Mouse (Mus musculus): ENCODE measurements at regions not wholly inside any gene's neighbourhood (a gene's known extent, or its start where the extent isn't known, plus 50 kb on each side); places are given as distances from the start of the nearest gene placed in this dataset.

DNA sequence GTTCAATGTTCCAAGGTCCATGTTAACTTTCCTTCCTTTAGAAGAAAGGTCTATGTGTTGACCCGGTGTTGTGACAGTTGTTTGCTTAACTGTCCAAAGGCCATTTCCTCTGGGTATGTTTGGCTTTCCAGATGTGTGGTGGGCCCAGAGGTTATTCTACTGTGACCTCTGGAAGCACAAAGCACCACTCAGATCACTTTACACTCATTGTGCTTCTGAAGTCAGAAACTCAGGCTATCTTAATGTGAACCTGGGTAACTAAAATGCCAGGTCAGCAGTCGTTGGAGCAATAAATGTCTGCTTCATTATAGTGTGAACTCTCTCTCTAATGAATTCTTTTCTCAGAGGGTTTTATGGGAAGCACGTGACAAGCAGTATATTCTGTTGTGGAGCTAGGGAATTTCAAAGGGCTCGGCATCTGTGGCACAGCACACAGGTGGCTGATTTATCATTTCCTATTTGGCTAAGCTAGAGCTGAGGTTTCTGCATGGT, 68.5 kb upstream of the Klf12 start:
- DNase-seq (ENCODE audit: low spot score in 2 of 2), result no peak

DNA sequence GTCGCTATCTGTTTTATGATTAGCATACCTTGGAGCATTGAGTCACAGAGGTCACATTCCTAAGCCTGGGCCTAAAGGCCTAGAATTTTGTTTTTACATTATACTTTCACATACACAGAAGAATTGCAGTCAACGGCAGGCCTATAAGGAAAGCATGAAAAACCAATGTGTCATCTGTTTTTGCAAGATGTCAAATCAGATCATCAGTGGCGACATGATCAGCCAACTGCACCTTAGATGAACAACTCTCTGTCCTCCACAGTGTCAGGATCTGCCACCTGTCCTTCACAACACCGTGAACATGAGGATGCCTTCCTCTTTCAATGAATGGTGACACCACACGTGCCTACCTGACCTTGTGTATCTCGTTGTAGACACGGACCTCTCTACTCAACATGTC, 66.5 kb upstream of the Klf12 start:
- DNase-seq (ENCODE audit: low spot score in 2 of 2), result no peak

DNA sequence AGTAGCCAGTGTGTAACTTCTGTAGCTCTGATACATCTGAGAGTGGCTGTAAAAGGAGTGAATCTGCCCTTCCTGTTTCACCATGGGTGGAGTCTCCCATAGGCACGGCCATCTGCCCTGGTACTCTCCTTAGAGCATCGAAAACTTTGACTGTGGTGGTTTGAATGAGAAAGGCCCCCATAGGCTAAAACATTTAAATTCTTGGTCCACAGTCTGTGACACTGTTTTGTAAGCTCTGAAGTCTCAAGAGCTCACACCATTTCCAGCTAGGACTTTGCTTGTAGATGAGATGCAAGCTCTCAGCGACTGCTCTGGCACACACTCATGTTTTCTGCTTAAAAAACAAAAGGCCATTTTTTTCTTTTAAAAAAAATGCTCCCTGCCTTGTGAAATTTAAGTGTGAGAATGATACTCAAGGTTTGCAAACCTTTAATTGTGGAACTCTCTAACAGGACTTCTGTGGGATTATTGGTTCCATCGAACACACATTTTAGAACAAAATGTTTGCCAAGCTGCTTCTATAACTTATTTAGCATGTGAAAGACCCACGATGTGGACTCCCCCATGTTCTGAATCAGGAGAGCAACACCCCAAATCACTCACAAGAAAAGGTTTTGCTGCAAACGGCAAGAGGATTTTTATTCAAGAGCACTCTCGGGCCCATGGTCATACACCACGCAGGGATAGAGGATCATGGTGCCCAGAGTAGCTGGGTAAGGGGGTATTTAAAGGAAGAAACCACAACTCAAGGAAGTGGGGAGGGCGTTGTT, 65.7 kb upstream of the Klf12 start:
- DNase-seq (ENCODE audit: low spot score in 2 of 2), result no peak

DNA sequence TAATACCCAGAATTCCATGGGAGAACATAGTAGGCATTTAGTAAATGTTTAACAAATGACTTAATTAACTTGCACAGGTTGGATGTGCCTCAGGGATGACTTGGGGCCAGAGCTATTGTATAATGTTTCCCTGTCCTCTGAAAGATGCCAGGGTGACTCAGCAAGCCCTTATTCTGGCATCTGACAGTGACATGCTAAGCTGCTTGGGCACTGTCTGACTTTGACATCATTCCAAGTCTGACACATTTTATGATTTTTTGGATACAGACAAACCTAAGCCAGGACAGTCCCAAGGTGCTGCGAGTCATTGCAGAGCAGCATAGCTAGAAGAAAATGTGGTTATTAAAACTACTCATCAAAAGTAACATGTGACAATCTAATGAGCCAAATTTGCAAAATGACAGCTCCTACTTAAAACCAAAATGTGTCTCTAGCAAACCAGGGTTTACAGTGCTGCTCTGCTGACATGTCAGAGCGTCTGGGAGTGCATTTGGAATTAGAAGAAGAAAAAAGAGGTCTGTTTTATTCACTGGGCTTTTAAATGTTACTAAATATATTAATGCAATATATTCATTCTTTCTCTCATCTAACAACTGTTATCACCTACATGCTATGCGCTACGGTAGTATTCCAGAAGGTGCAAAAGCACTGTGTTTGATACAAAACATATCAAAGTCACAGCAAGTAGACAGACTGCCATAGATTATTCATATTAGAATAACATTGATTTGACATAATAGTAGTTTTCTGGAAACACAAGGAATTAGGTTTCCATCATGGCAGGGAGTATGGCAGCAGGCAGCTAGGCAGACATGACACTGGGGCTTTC, 64.1 kb upstream of the Klf12 start:
- DNase-seq (ENCODE audit: low spot score in 2 of 2), result no peak

DNA sequence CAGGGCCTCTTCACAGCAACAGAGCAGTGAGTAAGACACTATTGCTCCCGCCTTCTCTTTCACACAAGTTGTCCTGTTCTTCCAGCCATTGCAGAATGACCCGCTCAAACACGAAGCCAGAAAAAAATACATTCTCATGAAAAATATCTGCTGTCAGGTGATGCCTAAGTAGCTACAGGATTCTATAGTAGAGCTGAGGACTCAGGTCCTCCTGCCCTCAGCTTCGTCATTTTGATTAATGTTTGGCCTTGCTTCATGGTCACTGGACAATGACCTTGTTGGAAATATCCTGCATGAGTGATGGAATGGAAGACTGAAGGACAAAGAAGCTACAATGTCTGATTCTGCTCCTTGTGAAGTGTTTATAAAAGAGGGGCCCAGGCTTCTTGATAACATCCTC, 52.4 kb upstream of the Klf12 start:
- no peak for DNase-seq (ENCODE audit: low spot score in 2 of 2)

All from urinary bladder, postnatal 4 days (tissue).